Mouse (Mus musculus) lung, postnatal 36 days (tissue): ENCODE results near the gene Gm17349.
A peak's percentile ranks its signal among the peaks of the same experiment; 100 is the strongest.
"Not testable (repeated sequence)": the region's sequence is repeated elsewhere in the genome, so short reads cannot be mapped to it uniquely, and the experiment has no call there.

ENCODE experiments used
- DNase-seq: peaks from one replicate; pipeline ENCODE4 v3.0.0; 2022; ENCODE audit warnings: mixed read lengths

Gm17349 gene

DNA sequence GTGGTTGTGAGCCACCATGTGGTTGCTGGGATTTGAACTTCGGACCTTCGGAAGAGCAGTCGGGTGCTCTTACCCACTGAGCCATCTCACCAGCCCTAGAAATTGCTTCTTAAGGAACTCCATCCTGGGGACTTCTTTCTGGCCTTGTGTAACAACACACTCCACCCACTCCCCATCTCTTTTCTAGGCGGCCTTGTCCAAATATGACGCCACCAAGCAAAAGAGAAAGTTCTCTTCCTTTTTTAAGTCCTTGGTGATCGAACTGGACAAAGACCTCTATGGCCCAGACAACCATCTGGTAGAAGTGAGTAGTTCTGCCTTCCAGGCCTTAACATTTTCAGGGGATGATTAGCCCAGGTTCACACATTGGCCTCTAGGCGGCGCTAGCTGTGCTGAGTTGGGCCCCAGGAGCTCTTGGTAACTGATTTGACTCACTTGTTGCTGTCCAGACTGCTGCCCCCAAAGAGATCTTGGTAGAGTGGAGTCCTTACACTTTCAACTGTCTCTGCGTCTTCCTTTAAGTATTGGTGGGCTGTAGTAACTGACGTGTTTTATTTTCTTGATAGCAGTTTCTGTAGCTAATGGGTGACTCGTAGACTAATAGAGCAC is at the start of gene Gm17349:
Gene Gm17349, minus strand, starts transcription at position 51 of the 609 bp plus-strand sequence.
- peak; percentile 61 for DNase-seq

DNA sequence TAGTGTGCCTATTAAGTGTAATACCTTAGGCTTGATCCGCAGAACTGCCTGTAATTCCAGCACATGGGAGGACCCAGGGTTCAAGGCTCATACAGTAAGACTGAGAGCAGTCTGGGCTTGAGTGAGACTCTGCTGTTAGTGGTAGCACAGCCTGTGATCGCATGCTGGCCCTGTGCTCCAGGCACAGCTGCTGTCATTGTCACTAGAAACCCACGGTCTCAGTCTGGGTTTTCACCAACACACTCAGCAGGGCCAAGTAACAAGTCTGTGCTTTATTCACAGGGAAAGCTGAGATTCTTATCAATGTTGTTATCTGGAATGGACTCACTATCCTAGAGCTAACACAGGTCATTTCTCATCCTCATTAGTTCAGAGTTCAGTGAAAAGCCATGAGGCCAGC is 48.9 kb upstream of the Gm17349 start:
- no peak for DNase-seq

DNA sequence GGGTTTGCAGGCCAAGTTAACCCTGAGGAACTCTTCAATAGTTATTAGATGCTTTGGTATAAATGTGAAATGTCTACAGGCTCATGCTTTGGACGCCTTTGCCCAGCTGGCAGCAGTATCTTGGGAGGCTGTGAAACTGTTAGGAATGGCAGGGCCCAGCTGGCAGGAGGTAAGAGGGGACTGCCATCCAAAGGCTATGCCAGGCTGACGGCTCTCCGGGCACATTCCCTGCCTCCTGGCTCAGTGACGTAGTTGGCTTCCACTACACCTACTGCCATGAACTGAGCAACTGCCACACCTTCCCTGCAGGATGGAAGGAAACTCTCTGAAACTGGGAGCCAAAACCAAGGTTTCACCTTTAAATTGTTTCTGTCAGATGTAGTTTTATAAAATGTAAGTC is 34.9 kb upstream of the Gm17349 start:
- DNase-seq = no peak

DNA sequence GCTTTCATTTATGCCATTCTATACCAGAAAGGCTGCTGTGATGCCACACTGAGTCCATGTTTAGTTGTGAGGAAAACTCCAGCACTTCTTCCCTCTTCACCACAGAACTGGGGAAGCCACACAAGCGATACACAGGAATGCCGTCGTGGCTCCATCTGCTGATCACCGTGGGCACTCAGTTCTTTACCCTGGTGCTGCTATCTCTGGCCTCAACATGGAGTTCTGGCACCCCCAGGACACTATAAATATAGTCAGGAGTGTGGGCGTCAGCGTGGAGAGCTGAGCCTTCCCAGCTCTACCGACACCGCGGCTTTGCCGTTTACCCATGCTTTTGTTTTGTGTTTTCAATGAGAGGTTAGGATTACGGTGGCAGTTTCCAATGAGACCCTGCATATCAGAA is 31.4 kb upstream of the Gm17349 start:
- no peak for DNase-seq

GRCm38 (mm10) chr15:99735631-99736030 is 30.3 kb upstream of the Gm17349 start:
- peak; percentile 99 for DNase-seq

GRCm38 (mm10) chr15:99733186-99733585 is 27.9 kb upstream of the Gm17349 start:
- DNase-seq = no peak

DNA sequence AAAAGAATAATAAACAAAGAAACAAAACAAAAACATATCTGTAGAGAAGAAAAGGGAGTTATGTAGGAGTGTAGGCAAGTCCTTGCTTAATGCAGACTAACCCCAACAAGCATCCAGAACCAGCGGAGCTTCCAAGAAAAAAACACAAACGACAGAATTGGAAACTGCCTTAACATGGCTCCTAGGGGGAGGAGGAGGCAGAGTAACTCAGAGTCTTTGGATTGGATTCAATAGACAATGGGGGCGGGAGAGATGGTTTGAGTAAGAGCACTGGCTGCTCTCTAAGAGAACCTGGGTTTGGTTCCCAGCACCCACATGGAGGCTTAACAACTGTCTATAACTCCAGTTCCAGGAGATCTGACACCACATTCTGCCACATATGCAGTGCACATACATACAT is 26.4 kb upstream of the Gm17349 start:
- no peak for DNase-seq

- DNase-seq = no peak
These were observed 25.9 kb upstream of the Gm17349 start for GRCm38 (mm10) chr15:99731167-99731566.

DNA sequence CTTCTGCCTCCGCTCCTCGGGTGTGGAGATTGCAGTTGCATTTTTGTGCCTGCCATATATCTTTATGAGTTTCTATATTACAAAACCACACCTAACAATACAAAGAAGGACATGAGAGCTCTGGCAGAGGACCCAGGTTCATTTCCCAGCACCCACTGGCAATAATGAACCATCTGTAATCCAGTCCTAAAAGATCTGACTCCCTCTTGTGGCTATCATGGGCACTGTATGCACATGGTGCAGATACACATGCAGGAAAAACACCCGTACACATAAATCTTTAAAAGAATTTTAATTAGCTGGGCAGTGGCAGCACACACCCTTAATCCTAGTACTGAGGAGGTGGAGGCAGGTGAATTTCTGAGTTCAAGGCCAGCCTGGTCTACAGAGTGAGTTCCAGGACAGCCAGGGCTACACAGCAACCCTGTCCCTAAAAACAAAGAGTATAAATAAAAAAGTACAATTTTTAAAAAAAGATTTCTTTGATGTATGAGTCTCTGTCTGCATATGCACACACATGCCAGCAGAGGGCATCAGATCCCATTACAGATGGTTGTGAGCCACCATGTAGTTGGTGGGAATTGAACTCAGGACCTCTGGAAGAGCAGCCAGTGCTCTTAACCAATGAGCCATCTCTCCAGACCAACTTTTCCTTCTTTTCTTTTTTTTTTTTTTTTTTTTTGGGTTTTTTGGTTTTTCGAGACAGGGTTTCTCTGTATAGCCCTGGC is 23.9 kb upstream of the Gm17349 start:
- DNase-seq = no peak

GRCm38 (mm10) chr15:99728211-99728610 is 22.9 kb upstream of the Gm17349 start:
- DNase-seq = no peak

DNA sequence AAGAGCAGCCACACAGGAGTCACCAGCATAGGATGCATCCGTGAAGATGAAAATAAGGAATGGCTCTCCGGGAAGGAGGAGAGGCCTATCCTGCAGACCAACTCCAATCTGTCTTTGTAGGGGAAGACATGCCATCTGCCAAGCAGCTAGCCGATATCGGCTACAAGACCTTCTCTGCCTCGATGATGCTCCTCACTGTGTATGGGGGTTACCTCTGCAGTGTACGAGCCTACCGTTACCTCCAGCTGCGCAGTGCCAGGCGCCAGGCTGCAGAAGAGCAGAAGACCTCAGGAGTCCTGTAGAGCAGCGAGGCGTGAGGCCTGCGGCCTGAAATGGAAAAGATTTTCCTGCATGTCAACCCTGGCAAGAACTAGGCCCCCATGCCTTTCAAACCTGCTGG is 22.2 kb upstream of the Gm17349 start:
- no peak for DNase-seq

- DNase-seq = not testable (repeated sequence)
These were observed 21.7 kb upstream of the Gm17349 start for GRCm38 (mm10) chr15:99727039-99727438.

DNA sequence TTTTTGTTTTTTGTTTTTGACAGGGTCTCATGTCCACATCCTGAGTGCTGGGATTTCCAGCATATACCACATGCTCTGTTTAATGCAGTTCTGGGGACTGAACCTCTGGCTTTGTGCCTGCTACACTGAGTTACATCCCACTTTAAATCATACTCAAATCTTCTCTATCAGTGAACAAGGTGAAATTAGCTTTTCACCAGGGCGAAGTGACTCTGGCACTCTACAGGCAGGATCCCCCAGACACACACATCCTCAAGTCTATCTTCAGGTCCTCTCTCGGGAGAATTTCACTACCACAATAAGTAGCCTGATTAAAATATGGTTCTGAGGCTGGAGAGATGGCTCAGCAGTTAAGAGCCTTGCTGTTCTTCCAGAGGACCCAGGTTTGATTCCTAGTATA is 21.3 kb upstream of the Gm17349 start:
- no peak for DNase-seq

DNA sequence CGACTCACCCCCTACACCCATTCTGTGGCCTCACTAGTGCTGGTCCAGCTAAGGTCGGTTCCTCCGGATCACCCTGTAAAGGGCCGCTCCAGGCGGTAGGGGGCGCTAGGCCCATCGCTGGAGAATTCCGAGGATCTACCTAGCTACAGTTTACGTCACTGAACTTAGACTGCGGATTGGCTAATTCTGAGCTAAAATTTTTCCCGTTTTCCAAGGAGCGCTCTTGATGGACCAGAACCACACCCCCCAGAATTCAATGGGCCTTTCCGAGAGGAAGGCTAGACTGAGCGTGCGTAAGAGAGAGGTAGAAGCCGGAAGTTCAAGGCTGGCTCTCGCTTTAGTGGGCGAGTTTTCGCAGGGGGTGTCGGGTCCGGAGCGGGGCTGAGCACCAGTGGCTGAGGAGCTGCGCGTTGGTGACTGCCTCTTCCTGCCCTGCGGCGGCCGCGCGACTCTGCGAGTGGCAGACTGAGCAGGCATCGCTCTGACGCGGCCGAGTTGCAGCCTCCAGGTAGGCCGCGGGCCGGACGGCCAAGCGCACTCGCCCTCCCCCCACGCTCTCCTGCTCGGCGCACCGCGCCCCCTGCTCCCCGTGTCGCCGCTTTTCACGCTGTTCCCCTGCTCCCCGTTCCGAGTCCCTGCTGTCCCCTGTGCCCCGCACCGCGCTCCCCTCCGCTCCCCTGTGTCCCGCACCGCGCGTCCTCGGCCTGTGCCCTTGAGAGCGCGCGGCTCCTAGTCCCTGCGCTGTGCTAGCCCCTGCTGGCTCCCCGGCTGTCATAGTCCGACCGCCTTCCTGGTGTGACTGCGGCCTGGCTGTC is 20.3 kb upstream of the Gm17349 start, which contains the start of gene Cox14:
Gene Cox14, plus strand, starts transcription at position 278 of the 815 bp plus-strand sequence.
- peak; percentile 98 for DNase-seq

DNA sequence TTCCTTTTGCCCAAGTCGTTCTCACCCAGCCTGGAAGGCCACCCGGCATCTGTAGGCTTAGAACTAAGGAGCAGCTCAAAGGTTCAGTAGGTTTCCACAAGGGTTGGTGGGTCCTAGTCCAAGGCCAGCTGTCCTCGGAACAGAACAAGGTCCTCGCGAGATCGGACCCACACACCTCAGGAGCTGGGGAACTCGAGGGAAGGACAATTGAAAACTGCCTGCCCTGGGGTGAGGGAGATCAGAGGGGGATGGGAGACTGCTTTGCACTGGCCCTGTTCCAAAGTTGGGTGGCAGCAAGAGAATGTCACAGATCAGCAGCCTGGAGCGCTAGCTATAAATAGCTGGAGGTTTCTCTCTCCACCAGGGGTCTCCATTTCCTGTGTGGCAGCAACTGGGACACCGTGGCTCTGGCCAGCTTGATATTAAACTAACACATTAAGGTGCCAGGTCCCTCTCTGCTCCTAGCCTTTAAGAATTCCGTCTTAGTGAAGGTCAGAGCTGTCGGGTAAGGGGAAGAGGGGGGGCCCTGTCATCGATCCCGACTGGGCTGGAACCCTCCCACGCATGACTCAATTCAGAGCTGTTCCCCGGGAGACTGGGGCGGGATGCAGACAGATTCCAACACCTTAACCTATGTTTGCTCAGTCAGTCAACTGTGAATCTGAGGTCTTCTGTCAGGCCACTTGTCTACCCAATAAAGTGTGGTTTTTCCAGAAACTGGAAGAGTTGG is 19.2 kb upstream of the Gm17349 start:
- DNase-seq = peak; percentile 83

- peak; percentile 87 for DNase-seq
These were observed 18.4 kb upstream of the Gm17349 start for GRCm38 (mm10) chr15:99723515-99724291.

GRCm38 (mm10) chr15:99723120-99723514 is 17.8 kb upstream of the Gm17349 start:
- DNase-seq = no peak

GRCm38 (mm10) chr15:99721921-99722743 is 16.8 kb upstream of the Gm17349 start:
- DNase-seq = no peak

DNA sequence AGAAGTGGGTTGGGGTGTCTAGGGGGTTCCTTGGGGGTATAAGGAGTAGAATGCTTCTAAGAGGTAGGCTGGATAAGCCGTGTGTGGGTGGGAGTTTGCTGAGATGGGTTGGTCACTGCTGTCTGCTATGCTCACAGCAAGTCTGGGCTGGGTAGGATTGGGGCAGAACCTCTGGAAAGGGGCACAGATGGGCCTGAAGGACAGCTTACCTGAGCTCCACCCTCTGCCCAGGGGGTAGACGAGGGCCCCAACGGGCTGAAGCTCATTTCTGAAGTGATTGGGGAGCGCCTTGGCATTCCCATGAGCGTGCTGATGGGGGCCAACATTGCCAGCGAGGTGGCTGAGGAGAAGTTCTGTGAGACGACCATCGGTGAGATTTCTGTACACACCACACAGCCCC is 14.6 kb upstream of the Gm17349 start:
- no peak for DNase-seq

DNA sequence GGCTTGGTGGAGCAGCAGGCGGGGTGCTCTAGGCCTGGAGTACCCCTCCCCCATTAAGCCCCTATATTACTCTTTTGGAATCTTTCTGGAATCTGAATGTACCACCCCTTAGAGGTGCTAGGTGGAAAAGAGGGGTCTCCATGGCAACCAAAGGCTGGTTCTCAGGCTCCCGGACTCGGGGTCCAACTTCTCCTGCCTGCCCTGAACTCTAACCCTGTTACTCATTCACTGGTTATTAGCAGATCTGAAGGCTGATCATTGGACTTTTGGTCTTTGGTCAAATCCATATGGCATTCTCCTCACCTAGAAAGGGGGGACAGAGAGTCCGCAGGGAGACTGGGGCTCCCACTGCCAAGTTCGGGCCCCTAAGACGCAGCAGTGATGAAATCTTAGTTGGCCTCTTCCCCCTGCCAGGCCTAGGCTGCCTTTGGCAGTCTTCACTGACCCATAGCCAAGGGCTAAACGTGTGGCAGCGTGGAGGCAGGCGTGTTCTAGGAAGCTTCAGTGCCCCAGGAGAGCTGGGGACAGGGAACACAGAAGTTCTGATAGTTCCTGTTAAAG is 13.3 kb upstream of the Gm17349 start:
- DNase-seq = no peak
